Comparison of ENCODE assay signal across 16 mouse cellular contexts in genomic region chr1:75502945-75503650, GRCm38 (mm10). TPM values are rescaled to one million over a fixed set of nuclear protein-coding genes. Genes with fewer than 3 reads are reported as not detected.
DNase-seq lines count a peak whose midpoint lies in the region; ATAC-seq and TF ChIP-seq lines count a peak whose summit lies in the region.
"Had no signal": no experiment of that assay in that cellular context is flagged by ENCODE, and none has a peak within 500 bp of the region (broad histone marks: within the 10 kb centered on the region; RNA-seq: fewer than 3 reads in every experiment).

No protein-coding gene starts in this region.

- no peak for TF ChIP-seq CTCF in testis, adult 2 months (IDR thresholded peaks at IDR 0.05; ENCODE audit: control insufficient read depth, insufficient read depth, insufficient replicate concordance, low read depth, low read length)

- H3K27me3 ChIP-seq in hindbrain, embryonic 10.5 days (ENCODE audit: insufficient read depth, poor library complexity, severe bottlenecking) = peaks cover 55% of the 10 kb centered on the region
- H3K27me3 ChIP-seq in hindbrain, embryonic 11.5 days (ENCODE audit: control insufficient read depth, insufficient read depth, low read length) = peaks cover 6% of the 10 kb centered on the region
- no peaks in the 10 kb centered on the region for H3K27me3 ChIP-seq in testis, adult 2 months (ENCODE audit: control insufficient read depth, insufficient read depth, low read length)

- H3K36me3 ChIP-seq in hindbrain, embryonic 10.5 days = peaks cover 57% of the 10 kb centered on the region
- H3K36me3 ChIP-seq in hindbrain, embryonic 11.5 days (ENCODE audit: control insufficient read depth, insufficient read depth, low read length) = no peaks in the 10 kb centered on the region
- no peaks in the 10 kb centered on the region for H3K36me3 ChIP-seq in testis, adult 2 months (ENCODE audit: control insufficient read depth, insufficient read depth, low read length)

- no peak overlapping the region for H3K27ac ChIP-seq in hindbrain, embryonic 10.5 days
- no peak overlapping the region for H3K27ac ChIP-seq in hindbrain, embryonic 11.5 days (ENCODE audit: low read depth, low read length)
- H3K27ac ChIP-seq in testis, adult 2 months (ENCODE audit: control insufficient read depth, insufficient read depth, low read depth, low read length) = no peak overlapping the region

- DNase-seq in cerebellum, adult 9-10 months = peak; percentile 35
- DNase-seq in cerebellum, adult 18-20 months = no peak
- no peak for DNase-seq in hindbrain, embryonic 10.5 days (ENCODE audit: low spot score)
- no peak for DNase-seq in hindbrain, embryonic 11.5 days (ENCODE audit: low spot score)
- DNase-seq in testis, postnatal 10 days (ENCODE audit: low spot score) = no peak
- DNase-seq: cerebellum, postnatal 25 days; kidney, adult 9 months; layer of hippocampus, adult 9-11 months; lung, adult 18-20 months; spleen, adult 18-20 months; thymus, adult 18-20 months had no signal

- H3K4me1 ChIP-seq in hindbrain, embryonic 10.5 days (replicated peaks) = peaks cover 50% of the 10 kb centered on the region
- 0 out of 2 replicates have a peak, but pooled peaks cover 4% of the 10 kb centered on the region for H3K4me1 ChIP-seq in hindbrain, embryonic 11.5 days (replicated peaks; ENCODE audit: control insufficient read depth, insufficient read depth, low read length)
- peaks cover 32% of the 10 kb centered on the region for H3K4me1 ChIP-seq in testis, adult 2 months (ENCODE audit: control insufficient read depth, insufficient read depth, low read length)

- peak overlapping the region; percentile 11; the same call in 1 of the 2 replicates for H3K4me3 ChIP-seq in hindbrain, embryonic 10.5 days
- no peak overlapping the region for H3K4me3 ChIP-seq in hindbrain, embryonic 11.5 days (ENCODE audit: low read depth, low read length)
- H3K4me3 ChIP-seq in testis, adult 2 months (ENCODE audit: control insufficient read depth, low read depth, low read length) = peak overlapping the region; percentile 47

- ATAC-seq in hindbrain, embryonic 11.5 days (ENCODE audit: low FRiP score) = no peak
- ATAC-seq in erythroid progenitor cell, adult 5-6 weeks (replicated peaks; ENCODE audit: low FRiP score, poor library complexity, severe bottlenecking) = no peak
- no peak for ATAC-seq in megakaryocyte-erythroid progenitor cell, adult 5-6 weeks (replicated peaks; ENCODE audit: low FRiP score, low TSS enrichment, poor library complexity, severe bottlenecking)

- H3K9me3 ChIP-seq in hindbrain, embryonic 10.5 days = no peaks in the 10 kb centered on the region
- no peaks in the 10 kb centered on the region for H3K9me3 ChIP-seq in hindbrain, embryonic 11.5 days (ENCODE audit: control insufficient read depth, low read length)

- WGBS in hindbrain, embryonic 10.5 days = 81% methylated on average over 25 of the region's 25 CpGs
- WGBS in hindbrain, embryonic 11.5 days = 84% methylated on average over 24 of the region's 25 CpGs

- no peak overlapping the region for H3K4me2 ChIP-seq in hindbrain, embryonic 11.5 days (replicated peaks; ENCODE audit: low read depth, low read length)
- H3K4me2 ChIP-seq: midbrain, embryonic 11.5 days had no signal

- no peak for TF ChIP-seq POLR2A in testis, adult 2 months (IDR thresholded peaks at IDR 0.05; ENCODE audit: control insufficient read depth, low read depth, low read length)

- no peak overlapping the region for H3K9ac ChIP-seq in hindbrain, embryonic 11.5 days (ENCODE audit: low read depth, low read length)

RNA-seq across cellular contexts. Expression of gene Obsl1, which starts 3.2 kb away (rescaled TPM):
- polyA plus RNA-seq in hindbrain, embryonic 10.5 days (2016; fragmentation: Nextera tagmentation; extraction: Ambion mirVana) = 37.9 and 44.2 TPM in 2 replicates
- polyA plus RNA-seq in hindbrain, embryonic 11.5 days (2014; fragmentation: Nextera tagmentation; extraction: Ambion mirVana) = 34.0 and 34.4 TPM in 2 replicates
- 46.0 and 47.0 TPM in 2 replicates for polyA plus RNA-seq in testis, adult 2 months (2012; rRNA removed)
- total RNA-seq in erythroid progenitor cell, adult 5-6 weeks (2015; ENCODE audit: low replicate concordance) = not detected in 2 replicates
- 0.64 TPM in 1 of 2 replicates, not detected in the other for total RNA-seq in erythroid progenitor cell, adult 5-6 weeks (2017; ENCODE audit: low replicate concordance)
- total RNA-seq in megakaryocyte-erythroid progenitor cell, adult 5-6 weeks (2014; fragmentation: Nextera tagmentation) = 0.40 and 0.68 TPM in 2 replicates
- 0.30 and 0.47 TPM in 2 replicates for total RNA-seq in megakaryocyte-erythroid progenitor cell, adult 5-6 weeks (2017)
- total RNA-seq: granulocyte monocyte progenitor cell, adult 5-6 weeks had no signal

RNA-seq across cellular contexts. Expression of gene Inha, which starts 3.8 kb away (rescaled TPM):
- 2.7 TPM in 2 replicates for polyA plus RNA-seq in hindbrain, embryonic 10.5 days (2016; fragmentation: Nextera tagmentation; extraction: Ambion mirVana)
- polyA plus RNA-seq in hindbrain, embryonic 11.5 days (2014; fragmentation: Nextera tagmentation; extraction: Ambion mirVana) = 1.3 and 2.0 TPM in 2 replicates
- 160 and 210 TPM in 2 replicates for polyA plus RNA-seq in testis, adult 2 months (2012; rRNA removed)
- not detected in 2 replicates for total RNA-seq in erythroid progenitor cell, adult 5-6 weeks (2015; ENCODE audit: low replicate concordance)
- total RNA-seq in erythroid progenitor cell, adult 5-6 weeks (2017; ENCODE audit: low replicate concordance) = not detected in 2 replicates
- total RNA-seq in megakaryocyte-erythroid progenitor cell, adult 5-6 weeks (2014; fragmentation: Nextera tagmentation) = 0.72 TPM in 1 of 2 replicates, not detected in the other
- not detected in 2 replicates for total RNA-seq in megakaryocyte-erythroid progenitor cell, adult 5-6 weeks (2017)
- total RNA-seq: granulocyte monocyte progenitor cell, adult 5-6 weeks had no signal

RNA-seq across cellular contexts. Expression of gene Stk11ip, which starts 18.2 kb away (rescaled TPM):
- polyA plus RNA-seq in hindbrain, embryonic 10.5 days (2016; fragmentation: Nextera tagmentation; extraction: Ambion mirVana) = 29.6 and 30.0 TPM in 2 replicates
- 11.8 and 13.4 TPM in 2 replicates for polyA plus RNA-seq in hindbrain, embryonic 11.5 days (2014; fragmentation: Nextera tagmentation; extraction: Ambion mirVana)
- polyA plus RNA-seq in testis, adult 2 months (2012; rRNA removed) = 22.4 and 24.2 TPM in 2 replicates
- 2.5 and 6.5 TPM in 2 replicates for total RNA-seq in erythroid progenitor cell, adult 5-6 weeks (2015; ENCODE audit: low replicate concordance)
- total RNA-seq in erythroid progenitor cell, adult 5-6 weeks (2017; ENCODE audit: low replicate concordance) = 9.5 and 15.4 TPM in 2 replicates
- 12.1 and 17.6 TPM in 2 replicates for total RNA-seq in megakaryocyte-erythroid progenitor cell, adult 5-6 weeks (2014; fragmentation: Nextera tagmentation)
- total RNA-seq in megakaryocyte-erythroid progenitor cell, adult 5-6 weeks (2017) = 6.9 and 11.9 TPM in 2 replicates

RNA-seq across cellular contexts. Expression of gene Tmem198, which starts 23.8 kb away (rescaled TPM):
- polyA plus RNA-seq in hindbrain, embryonic 10.5 days (2016; fragmentation: Nextera tagmentation; extraction: Ambion mirVana) = 8.6 and 20.4 TPM in 2 replicates
- 11.1 and 11.6 TPM in 2 replicates for polyA plus RNA-seq in hindbrain, embryonic 11.5 days (2014; fragmentation: Nextera tagmentation; extraction: Ambion mirVana)
- polyA plus RNA-seq in testis, adult 2 months (2012; rRNA removed) = 7.2 and 8.9 TPM in 2 replicates
- not detected in 2 replicates for total RNA-seq in erythroid progenitor cell, adult 5-6 weeks (2015; ENCODE audit: low replicate concordance)
- not detected in 2 replicates for total RNA-seq in erythroid progenitor cell, adult 5-6 weeks (2017; ENCODE audit: low replicate concordance)
- total RNA-seq in megakaryocyte-erythroid progenitor cell, adult 5-6 weeks (2014; fragmentation: Nextera tagmentation) = 0.49 TPM in 1 of 2 replicates, not detected in the other
- total RNA-seq in megakaryocyte-erythroid progenitor cell, adult 5-6 weeks (2017) = not detected in 2 replicates
- total RNA-seq: granulocyte monocyte progenitor cell, adult 5-6 weeks had no signal

RNA-seq across cellular contexts. Expression of gene Chpf, which starts 24.0 kb away (rescaled TPM):
- polyA plus RNA-seq in hindbrain, embryonic 10.5 days (2016; fragmentation: Nextera tagmentation; extraction: Ambion mirVana) = 25.1 and 29.8 TPM in 2 replicates
- 17.8 and 20.2 TPM in 2 replicates for polyA plus RNA-seq in hindbrain, embryonic 11.5 days (2014; fragmentation: Nextera tagmentation; extraction: Ambion mirVana)
- 39.5 and 40.8 TPM in 2 replicates for polyA plus RNA-seq in testis, adult 2 months (2012; rRNA removed)
- total RNA-seq in erythroid progenitor cell, adult 5-6 weeks (2015; ENCODE audit: low replicate concordance) = not detected in 2 replicates
- total RNA-seq in erythroid progenitor cell, adult 5-6 weeks (2017; ENCODE audit: low replicate concordance) = 0.77 TPM in 1 of 2 replicates, not detected in the other
- 3.1 and 4.0 TPM in 2 replicates for total RNA-seq in megakaryocyte-erythroid progenitor cell, adult 5-6 weeks (2014; fragmentation: Nextera tagmentation)
- total RNA-seq in megakaryocyte-erythroid progenitor cell, adult 5-6 weeks (2017) = 0.15 and 1.2 TPM in 2 replicates

Comparison
In these comparisons a context has a peak if more than half of its experiments do, and no peak if none do; other contexts are left out.
1. RNA of gene Inha, which starts 3.8 kb away (polyA plus RNA-seq): 160 to 210 TPM in testis, adult 2 months; 2.7 TPM in hindbrain, embryonic 10.5 days and 1.3 to 2.0 TPM in hindbrain, embryonic 11.5 days; every median in the first group is over 10 times any median in the second.